Mouse (Mus musculus): ENCODE results near the gene Hcst.

Gene Hcst

DNA sequence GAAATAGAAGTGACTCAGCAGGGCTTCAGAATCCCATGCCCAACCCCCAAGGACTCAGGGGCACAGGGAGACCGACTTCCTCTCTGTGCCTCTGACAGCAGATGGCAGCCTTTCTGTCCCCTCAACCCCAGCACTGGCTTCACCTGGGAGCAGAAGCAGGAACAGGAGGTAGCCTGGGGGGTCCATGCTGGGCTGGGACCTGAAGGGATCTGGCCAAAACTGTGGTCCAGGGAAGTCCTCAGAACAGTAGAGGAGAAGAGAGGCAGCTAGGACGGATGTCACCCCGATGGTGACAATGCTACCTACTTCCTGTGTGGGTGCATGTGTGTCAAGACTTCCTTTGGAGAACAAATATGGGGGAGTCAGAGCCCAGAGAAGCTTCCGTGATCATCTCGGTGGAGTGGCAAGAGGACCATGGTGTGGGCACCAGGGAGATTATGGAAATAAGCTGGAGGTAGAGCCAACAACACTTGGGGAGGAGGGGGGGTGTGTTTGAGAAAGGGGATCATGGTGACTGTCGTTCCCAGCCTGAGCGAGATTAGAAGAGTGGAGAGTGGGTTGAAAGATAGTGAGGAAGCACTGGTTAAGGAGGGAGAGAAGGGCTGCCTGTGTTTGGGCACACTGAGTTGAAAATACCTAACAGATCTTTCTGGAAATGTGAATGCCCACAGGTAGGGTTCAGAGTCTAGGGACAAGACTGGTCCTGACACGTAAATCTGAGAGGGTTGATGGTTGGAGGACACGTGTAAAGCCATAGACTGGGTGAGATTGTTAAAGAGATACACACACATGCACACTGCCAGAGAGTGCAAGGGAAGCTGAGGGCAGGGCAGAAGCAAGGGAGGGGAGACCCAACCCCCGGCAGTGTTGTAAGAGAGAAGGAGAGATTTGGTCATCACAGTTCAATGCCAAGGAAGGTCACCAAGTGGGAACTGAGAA lies at the start of gene Hcst:
Gene Hcst, minus strand, starts transcription at position 294 of the 939 bp plus-strand sequence.
- no peak for DNase-seq

DNA sequence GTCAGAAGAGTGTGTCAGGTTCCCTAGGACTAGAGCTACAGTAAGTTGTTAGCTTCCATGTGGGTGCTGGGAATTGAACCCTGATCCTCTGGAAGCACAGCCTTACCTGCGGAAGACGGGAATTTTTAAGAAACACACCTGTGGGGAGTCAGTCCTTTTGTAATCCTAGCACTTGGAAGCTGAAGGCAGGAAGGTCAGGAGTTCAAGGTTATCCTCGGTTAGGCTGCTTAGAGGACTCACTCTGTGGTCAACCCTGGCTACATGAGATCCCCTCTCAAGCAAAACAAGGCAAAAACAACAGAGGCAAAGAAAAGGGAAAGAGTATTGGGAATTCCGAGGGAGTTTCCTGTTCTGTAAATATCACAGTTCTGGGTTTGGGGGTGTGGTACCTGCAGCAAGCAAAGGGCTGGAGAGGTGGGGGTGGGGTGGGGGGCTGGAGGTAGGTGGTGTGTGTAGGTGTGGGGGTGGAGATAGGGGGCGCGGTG lies 45.2 kb upstream of the Hcst start:
- DNase-seq: no peak

GRCm38 (mm10) chr7:30463996-30464395 lies 44.3 kb upstream of the Hcst start:
- no peak for DNase-seq

GRCm38 (mm10) chr7:30463568-30463967 lies 43.9 kb upstream of the Hcst start:
- no peak for DNase-seq

GRCm38 (mm10) chr7:30459484-30459883 lies 39.8 kb upstream of the Hcst start:
- DNase-seq: no peak

- peak; percentile 70 to 81 for DNase-seq
Observed at GRCm38 (mm10) chr7:30457629-30458330, 38.1 kb upstream of the Hcst start, which contains the start of the genes Kirrel2 and Nphs1. TSS of gene Kirrel2 (minus strand) at chr7:30457690. TSS of gene Nphs1 (plus strand) at chr7:30458315.

DNA sequence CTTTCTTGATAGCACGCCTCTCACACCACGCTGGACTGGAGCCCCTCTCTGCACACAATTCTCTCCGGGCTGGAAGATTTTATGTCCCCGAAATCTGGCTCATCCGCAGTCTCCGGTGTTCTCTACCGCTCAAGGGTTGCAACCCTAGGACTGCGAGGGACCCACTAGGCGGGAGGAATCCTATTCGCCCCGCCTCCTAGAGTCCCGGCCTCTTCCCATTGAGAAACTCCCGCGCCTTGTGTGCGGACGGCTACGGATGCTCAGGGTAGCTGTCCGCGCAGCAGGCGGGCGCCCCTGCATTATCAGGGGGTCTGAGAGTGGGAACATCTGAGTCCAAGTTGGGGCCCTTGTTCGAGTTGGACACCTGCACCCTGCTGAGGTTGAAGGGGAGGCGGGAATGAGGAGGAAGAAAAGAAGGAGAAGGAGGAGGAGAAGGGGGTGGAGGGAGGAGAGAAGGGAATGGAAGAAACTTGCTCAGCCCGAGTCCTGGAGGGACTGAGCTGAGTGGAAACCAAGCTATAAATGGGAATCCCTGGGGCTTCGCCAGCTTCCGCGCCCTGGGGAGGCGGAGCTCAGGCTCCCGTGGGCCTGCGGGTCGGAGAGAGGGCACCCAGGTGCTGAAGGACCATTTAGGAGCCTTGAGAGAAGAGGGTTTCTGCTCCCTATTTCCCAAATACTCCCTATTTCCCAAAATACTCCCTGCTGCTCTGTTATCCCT lies 37.4 kb upstream of the Hcst start:
- peak in 1 of 2 experiments; percentile 42 for DNase-seq

GRCm38 (mm10) chr7:30456487-30456886 lies 36.8 kb upstream of the Hcst start:
- DNase-seq: no peak

DNA sequence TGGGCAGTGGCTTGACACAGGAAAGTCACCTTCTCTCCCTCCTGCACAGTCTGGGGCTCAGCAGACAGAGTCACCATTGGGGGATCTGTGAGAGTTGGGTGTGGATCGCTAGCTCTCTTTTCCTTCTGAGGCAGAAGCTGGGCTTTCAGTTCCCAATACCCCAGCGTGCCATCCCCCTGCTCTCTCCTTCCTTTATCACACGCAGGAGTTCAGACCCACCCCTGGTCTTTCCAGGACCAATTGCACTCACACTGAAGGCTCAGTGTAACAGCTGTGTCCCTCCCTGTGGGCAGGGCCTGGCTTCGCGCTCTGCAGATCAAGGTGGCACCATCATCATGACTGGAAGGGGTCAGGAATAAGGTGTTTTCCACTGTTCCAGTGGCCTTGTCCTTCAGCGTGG lies 34.6 kb upstream of the Hcst start:
- no peak for DNase-seq

DNA sequence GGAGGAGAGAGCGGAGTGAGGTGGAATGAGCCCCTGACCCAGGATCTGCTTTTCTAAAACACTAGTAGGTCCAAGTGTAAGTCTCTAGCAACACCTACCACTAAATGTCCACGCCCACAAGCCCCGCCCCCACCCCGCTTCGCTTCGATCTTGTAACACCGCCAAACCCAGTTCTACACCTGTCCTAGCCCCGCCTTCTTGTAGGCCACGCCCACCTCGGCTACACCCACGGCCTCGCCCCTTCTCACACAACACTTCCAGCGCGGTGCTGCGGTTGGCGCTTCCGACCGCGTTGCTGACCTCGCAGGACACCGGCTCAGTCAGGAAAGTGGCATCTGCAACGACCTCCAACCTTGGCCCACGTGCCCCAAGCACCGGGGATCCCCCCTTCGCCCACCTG lies 34.1 kb upstream of the Hcst start:
- DNase-seq: peak in 1 of 2 experiments; percentile 42

- no peak for DNase-seq
Observed at GRCm38 (mm10) chr7:30453327-30453726, 33.7 kb upstream of the Hcst start.

- peak in 1 of 2 experiments; percentile 54 for DNase-seq
Observed at GRCm38 (mm10) chr7:30450241-30450640, 30.6 kb upstream of the Hcst start.

GRCm38 (mm10) chr7:30444971-30445751 lies 25.5 kb upstream of the Hcst start, which contains the start of gene Aplp1:
TSS of gene Aplp1 (minus strand) at chr7:30445535.
- DNase-seq: peak; percentile 87 to 89

GRCm38 (mm10) chr7:30444154-30444970 lies 24.7 kb upstream of the Hcst start:
- peak; percentile 75 to 81 for DNase-seq

DNA sequence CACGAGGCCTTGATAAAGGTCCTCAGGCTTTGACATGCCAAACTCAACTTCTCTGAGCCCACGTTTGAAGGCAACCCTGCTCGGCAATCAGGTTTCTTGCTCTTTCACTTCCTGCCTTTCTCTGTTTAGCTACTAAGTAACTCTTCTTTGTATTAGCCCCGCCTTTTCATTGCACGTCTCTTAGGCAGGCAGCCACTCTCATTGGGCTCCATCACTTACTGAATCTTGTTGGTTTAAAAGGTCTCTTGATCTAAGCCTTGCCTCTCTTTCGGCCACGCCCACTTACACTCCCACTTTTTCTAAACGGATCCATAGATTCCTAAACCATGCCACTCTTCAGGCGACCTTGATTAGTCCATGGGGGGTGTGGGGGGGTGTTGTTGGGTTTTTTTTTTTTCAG lies 24.0 kb upstream of the Hcst start:
- DNase-seq: no peak

GRCm38 (mm10) chr7:30440697-30441096 lies 21.0 kb upstream of the Hcst start:
- DNase-seq: peak; percentile 85 to 89

GRCm38 (mm10) chr7:30439734-30440133 lies 20.1 kb upstream of the Hcst start:
- DNase-seq: no peak

- no peak for DNase-seq
Observed at GRCm38 (mm10) chr7:30436879-30437278, 17.2 kb upstream of the Hcst start.

GRCm38 (mm10) chr7:30435156-30435555 lies 15.5 kb upstream of the Hcst start:
- DNase-seq: no peak

DNA sequence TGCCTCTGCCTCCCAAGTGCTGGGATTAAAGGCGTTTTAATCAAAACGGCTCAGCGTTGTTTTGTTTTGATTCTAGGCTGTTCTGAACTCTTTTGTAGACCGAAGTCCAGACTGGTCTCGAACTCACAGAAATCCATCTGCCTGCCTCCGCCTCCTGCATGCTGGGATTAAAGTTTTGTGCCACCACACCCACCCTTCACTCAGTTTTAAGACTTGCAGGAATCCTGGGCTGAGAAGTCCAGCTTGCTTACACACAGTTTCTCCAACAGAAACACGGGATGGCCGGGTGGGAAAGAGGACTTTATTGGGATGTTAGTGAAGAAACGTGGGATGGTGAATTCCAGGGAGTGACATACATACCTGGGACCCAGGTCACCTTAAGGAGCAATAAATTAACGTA lies 15.0 kb upstream of the Hcst start:
- DNase-seq: no peak

DNA sequence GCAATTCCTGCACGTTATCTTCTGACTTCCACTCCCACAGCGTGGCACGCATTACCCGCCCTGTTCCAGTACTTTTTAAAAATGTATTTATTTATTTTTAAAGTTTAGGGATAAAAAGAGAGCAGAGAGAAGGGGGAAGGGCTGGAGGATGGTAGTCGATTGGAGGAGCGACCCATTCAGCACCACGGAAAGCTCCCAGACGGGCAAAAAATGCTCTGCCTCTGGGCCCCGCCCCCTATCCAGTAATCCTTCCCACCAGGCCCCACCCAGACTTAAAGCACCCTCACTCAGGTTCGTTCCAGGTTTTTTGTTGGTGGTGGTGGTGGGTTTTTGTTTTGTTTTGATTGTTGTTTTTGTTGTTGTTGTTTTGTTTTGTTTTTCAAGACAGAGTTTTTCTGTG lies 14.6 kb upstream of the Hcst start:
- peak in 1 of 2 experiments; percentile 42 for DNase-seq

Data from cerebellum, postnatal 10 days (tissue).